Mouse (Mus musculus): ENCODE results near the gene Nat8f4. TPM values are rescaled to one million over a fixed set of nuclear protein-coding genes. Genes with fewer than 3 reads are reported as not detected.
A peak's percentile ranks its signal among the peaks of the same experiment; 100 is the strongest.
"Not testable (repeated sequence)": the region's sequence is repeated elsewhere in the genome, so short reads cannot be mapped to it uniquely, and the experiment has no call there.

Gene Nat8f4
- polyA plus RNA-seq, 1 experiment from 2014 or later, result 6.8 TPM

DNA sequence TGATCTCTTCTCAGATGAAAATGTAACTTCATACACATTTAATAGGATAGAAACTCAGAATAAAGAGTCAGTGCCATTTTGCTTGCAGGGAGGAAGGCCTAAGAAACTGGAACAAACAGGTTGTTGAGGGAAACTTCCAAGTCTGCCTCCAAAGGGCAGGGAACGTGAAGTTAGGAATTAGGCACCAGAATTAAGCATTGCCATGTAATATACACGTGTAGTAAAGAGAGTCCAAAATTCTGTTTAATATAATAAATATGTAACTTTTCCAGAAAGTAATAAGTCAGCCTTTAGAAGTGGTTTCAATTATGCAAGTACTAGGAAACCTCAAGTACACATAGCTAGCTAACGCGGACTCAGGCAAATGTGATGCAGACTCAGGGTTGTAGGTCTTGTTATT, 14.7 kb upstream of the Nat8f4 start:
- no peak for ATAC-seq (replicated peaks)
- Histone ChIP-seq H3K36me3 (peaks cover 24% of the 10 kb centered on the region), H3K4me2 (replicated peaks) (no peak overlapping the region), H3K27me3 (no peaks in the 10 kb centered on the region), H3K27ac (replicated peaks) (no peak overlapping the region), H3K4me3 (no peak overlapping the region), H3K4me1 (peaks cover 14% of the 10 kb centered on the region), H3K9me3 (no peaks in the 10 kb centered on the region), H3K9ac (replicated peaks) (no peak overlapping the region)
- 94% methylated on average over 4 of the region's 4 CpGs for WGBS

- peaks cover 16% of the 10 kb centered on the region for H3K36me3 ChIP-seq
- WGBS, result 92% methylated on average over 3 of the region's 3 CpGs
- H3K27ac ChIP-seq (replicated peaks); H3K9me3 ChIP-seq; H3K4me3 ChIP-seq; H3K4me2 ChIP-seq (replicated peaks); H3K9ac ChIP-seq (replicated peaks); H3K27me3 ChIP-seq; ATAC-seq (replicated peaks): not testable (repeated sequence)
- H3K4me1 ChIP-seq, result peaks cover 18% of the 10 kb centered on the region
These were observed 13.7 kb upstream of the Nat8f4 start for GRCm38 (mm10) chr6:85918341-85918740.

DNA sequence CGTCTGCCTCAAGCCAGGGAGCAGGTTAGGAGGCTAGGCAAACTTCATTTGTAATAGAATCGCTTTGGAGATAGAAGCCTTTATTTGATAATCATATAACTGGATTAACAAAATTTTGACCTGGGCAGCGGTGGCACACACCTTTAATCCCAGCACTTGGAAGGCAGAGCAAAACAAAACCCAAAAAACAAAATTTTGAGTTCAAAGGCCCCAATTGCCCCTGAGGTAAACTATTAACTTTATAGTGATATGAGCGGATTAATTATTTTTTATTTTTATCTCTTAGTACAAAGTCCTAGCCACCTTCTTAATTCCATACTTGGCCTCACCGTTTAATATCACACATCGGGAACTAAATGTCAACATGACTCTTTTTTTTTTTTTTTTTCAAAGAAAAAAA, 11.9 kb upstream of the Nat8f4 start:
- ATAC-seq (replicated peaks), result no peak
- 0 out of 2 replicates have a peak, but pooled peaks cover 6% of the 10 kb centered on the region for H3K36me3 ChIP-seq
- 86% methylated on average over 6 of the region's 6 CpGs for WGBS
- peaks cover 18% of the 10 kb centered on the region for H3K4me1 ChIP-seq
- H3K9ac ChIP-seq (replicated peaks), result peak overlapping the region; percentile 69
- H3K4me3 ChIP-seq, result peak overlapping the region; percentile 56
- H3K27me3 ChIP-seq, result no peaks in the 10 kb centered on the region
- peak overlapping the region; percentile 74 for H3K4me2 ChIP-seq (replicated peaks)
- no peaks in the 10 kb centered on the region for H3K9me3 ChIP-seq
- 0 out of 2 replicates have a peak overlapping the region, but pooled peaks have one; percentile 86 for H3K27ac ChIP-seq (replicated peaks)

- under 1% methylated on average over 58 of the region's 61 CpGs for WGBS
These were observed 11.1 kb upstream of the Nat8f4 start, which contains the start of gene Nat8f1 for GRCm38 (mm10) chr6:85915539-85916513. Gene Nat8f1 (minus strand): TSS chr6:85915687.

GRCm38 (mm10) chr6:85915141-85915538, 10.5 kb upstream of the Nat8f4 start:
- H3K9ac ChIP-seq (replicated peaks), result peak overlapping the region; percentile 69
- peak overlapping the region; percentile 56 for H3K4me3 ChIP-seq
- no peaks in the 10 kb centered on the region for H3K27me3 ChIP-seq
- peak overlapping the region; percentile 74 for H3K4me2 ChIP-seq (replicated peaks)
- no peaks in the 10 kb centered on the region for H3K9me3 ChIP-seq
- peaks cover 18% of the 10 kb centered on the region for H3K4me1 ChIP-seq
- H3K36me3 ChIP-seq, result no peaks in the 10 kb centered on the region
- H3K27ac ChIP-seq (replicated peaks), result peak overlapping the region; percentile 86
- 0 out of 2 replicates have a peak, but pooled peaks have one; percentile 9 for ATAC-seq (replicated peaks)
- 4% methylated on average over 11 of the region's 11 CpGs for WGBS

More at GRCm38 (mm10) chr6:85915539-85916513, 11.1 kb upstream of the Nat8f4 start, which contains the start of gene Nat8f1:
- ATAC-seq (replicated peaks), result peak; percentile 97
- Histone ChIP-seq H3K9ac (replicated peaks) (peak within 1 kb of the TSS; percentile 69), H3K4me2 (replicated peaks) (peak within 1 kb of the TSS; percentile 74), H3K4me1 (peaks cover 18% of the 10 kb centered on the region), H3K4me3 (peak within 1 kb of the TSS; percentile 56), H3K27ac (replicated peaks) (peak within 1 kb of the TSS; percentile 86)
- H3K36me3 ChIP-seq, H3K9me3 ChIP-seq, H3K27me3 ChIP-seq: not testable (repeated sequence)

DNA sequence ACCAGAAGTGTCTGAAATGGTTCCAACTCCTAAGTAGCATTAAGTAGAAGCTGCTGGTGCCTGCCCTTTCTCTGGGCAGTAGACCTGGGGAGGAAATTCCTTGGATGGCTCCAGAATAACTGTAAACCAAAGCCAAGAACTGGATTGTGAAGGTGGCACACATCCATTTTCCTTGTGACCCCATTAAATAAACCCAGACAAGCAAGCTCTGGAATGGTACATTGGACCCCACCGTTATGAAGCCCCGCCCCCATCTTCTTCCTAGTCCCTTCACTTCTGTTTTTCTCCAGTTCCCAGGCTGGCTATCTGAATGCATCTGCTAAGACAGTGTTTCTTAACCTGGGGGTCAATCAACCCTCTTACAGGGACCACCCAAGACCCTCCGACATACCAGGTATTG, 6.9 kb upstream of the Nat8f4 start, which contains the start of gene Tprkb:
Gene Tprkb, plus strand, starts transcription at position 279 of the 400 bp plus-strand sequence.
- Histone ChIP-seq H3K4me3 (no peak within 1 kb of the TSS), H3K4me2 (replicated peaks) (no peak within 1 kb of the TSS), H3K27me3 (no peaks in the 10 kb centered on the region), H3K9me3 (no peaks in the 10 kb centered on the region), H3K9ac (replicated peaks) (no peak within 1 kb of the TSS), H3K36me3 (no peaks in the 10 kb centered on the region), H3K27ac (replicated peaks) (no peak within 1 kb of the TSS), H3K4me1 (peaks cover 16% of the 10 kb centered on the region)
- WGBS, result 87% methylated on average over 3 of the region's 3 CpGs
- ATAC-seq (replicated peaks), result no peak

DNA sequence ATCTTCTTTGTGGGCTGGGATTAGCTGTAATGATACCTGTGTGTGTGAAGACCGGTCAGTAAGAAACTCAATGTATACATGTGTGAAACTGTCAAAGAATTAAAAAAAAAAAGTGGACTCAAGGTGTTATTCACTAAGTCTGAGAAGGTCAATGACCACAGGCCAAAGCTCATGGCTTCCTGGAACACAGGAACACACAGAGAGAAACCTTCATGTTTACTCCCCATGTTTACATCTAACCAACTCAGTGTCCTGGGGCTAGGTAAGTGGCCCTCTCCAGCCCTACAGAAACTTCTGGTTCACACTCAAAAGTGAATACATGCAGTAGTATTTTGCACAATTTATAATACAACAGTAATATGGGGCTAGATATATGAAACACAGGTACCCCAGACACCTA, 5.0 kb upstream of the Nat8f4 start:
- no peak overlapping the region for H3K4me3 ChIP-seq

DNA sequence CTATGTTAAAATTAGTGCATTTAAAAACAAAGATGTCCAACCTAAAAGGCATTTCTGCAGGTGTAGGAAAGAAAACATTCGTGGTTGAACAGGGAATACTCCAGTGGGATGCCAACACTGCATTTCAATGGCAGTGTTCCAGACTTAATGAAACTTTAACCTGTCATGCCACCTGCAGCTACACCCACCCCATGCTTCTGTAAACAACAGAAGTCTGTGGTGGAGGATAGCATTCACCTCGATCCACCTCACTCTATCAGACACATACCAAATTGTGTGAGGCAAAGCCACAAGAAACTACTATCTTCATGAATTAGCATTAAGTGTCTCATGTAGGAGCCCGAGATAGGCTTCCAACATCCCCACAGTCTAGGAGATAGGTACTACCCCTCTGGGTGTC, 3.7 kb upstream of the Nat8f4 start:
- 74% methylated on average over 3 of the region's 3 CpGs for WGBS
- Histone ChIP-seq H3K9ac (replicated peaks) (no peak overlapping the region), H3K4me1 (no peaks in the 10 kb centered on the region), H3K4me3 (no peak overlapping the region), H3K4me2 (replicated peaks) (no peak overlapping the region), H3K27me3 (no peaks in the 10 kb centered on the region), H3K36me3 (no peaks in the 10 kb centered on the region), H3K9me3 (no peaks in the 10 kb centered on the region), H3K27ac (replicated peaks) (no peak overlapping the region)
- ATAC-seq (replicated peaks), result no peak

More for the DNA sequence above, 5.0 kb upstream of the Nat8f4 start:
- H3K9ac ChIP-seq (replicated peaks), result no peak overlapping the region
- H3K36me3 ChIP-seq, result no peaks in the 10 kb centered on the region
- peaks cover 7% of the 10 kb centered on the region for H3K4me1 ChIP-seq
- ATAC-seq (replicated peaks), result no peak
- H3K27ac ChIP-seq (replicated peaks), result no peak overlapping the region
- no peak overlapping the region for H3K4me2 ChIP-seq (replicated peaks)
- no peaks in the 10 kb centered on the region for H3K9me3 ChIP-seq
- 97% methylated on average over 1 of the region's 1 CpGs for WGBS
- H3K27me3 ChIP-seq, result no peaks in the 10 kb centered on the region

DNA sequence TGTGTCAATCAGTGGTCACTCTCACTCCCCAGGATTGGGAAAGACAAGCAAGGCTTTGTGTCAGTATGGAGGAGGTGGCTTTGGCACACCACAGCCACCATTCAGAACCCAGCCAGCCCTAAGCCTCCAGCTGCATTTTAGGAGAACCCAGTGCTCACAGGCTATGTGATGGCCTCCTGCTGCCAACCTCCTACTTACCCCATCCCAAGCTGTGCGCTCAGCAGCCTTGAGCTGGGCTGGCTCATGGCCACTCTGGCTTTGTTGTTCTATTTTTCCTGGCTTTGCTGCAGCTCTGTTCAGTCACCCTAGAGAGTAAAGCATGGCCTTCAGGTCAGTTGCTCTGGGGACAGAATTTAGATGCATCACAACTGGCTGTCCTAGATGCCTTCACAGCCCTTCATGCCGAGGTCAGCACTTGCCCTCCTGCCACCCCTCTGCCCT, 2.2 kb upstream of the Nat8f4 start:
- not testable (repeated sequence) for H3K4me3 ChIP-seq; H3K4me2 ChIP-seq (replicated peaks); H3K27ac ChIP-seq (replicated peaks); ATAC-seq (replicated peaks); H3K9me3 ChIP-seq; H3K27me3 ChIP-seq; H3K9ac ChIP-seq (replicated peaks); H3K4me1 ChIP-seq; H3K36me3 ChIP-seq
- WGBS, result 74% methylated on average over 2 of the region's 2 CpGs

- Histone ChIP-seq H3K27ac (replicated peaks) (no peak overlapping the region), H3K4me1 (no peaks in the 10 kb centered on the region), H3K4me3 (no peak overlapping the region), H3K4me2 (replicated peaks) (no peak overlapping the region), H3K9ac (replicated peaks) (no peak overlapping the region), H3K9me3 (no peaks in the 10 kb centered on the region), H3K27me3 (no peaks in the 10 kb centered on the region), H3K36me3 (no peaks in the 10 kb centered on the region)
- ATAC-seq (replicated peaks), result no peak
- WGBS, result 98% methylated on average over 2 of the region's 2 CpGs
These were observed 2.4 kb downstream of the Nat8f4 start for GRCm38 (mm10) chr6:85902303-85902702.

- not testable (repeated sequence) for H3K36me3 ChIP-seq; ATAC-seq (replicated peaks); H3K4me3 ChIP-seq; H3K4me2 ChIP-seq (replicated peaks); H3K9me3 ChIP-seq; H3K27me3 ChIP-seq; H3K9ac ChIP-seq (replicated peaks); H3K4me1 ChIP-seq; H3K27ac ChIP-seq (replicated peaks)
- WGBS, result 77% methylated on average over 7 of the region's 8 CpGs
These were observed 5.8 kb downstream of the Nat8f4 start for GRCm38 (mm10) chr6:85898596-85899475.
